Mouse (Mus musculus): ENCODE results near the gene Rpl37. TPM values are rescaled to one million over a fixed set of nuclear protein-coding genes. Genes with fewer than 3 reads are reported as not detected.

The Rpl37 gene
- polyA plus RNA-seq (2015; fragmentation: Nextera tagmentation; extraction: Ambion mirVana), result 520 and 549 TPM in 2 replicates

GRCm38 (mm10) chr15:5116270-5117030 is at the start of gene Rpl37:
TSS of gene Rpl37 (plus strand) at chr15:5116645.
- Histone ChIP-seq H3K9me3 (ENCODE audit: control insufficient read depth) (no peaks in the 10 kb centered on the region), H3K4me2 (replicated peaks; ENCODE audit: low read depth) (peak within 1 kb of the TSS; percentile 70), H3K36me3 (ENCODE audit: control insufficient read depth, insufficient read depth) (peaks cover 36% of the 10 kb centered on the region), H3K27me3 (replicated peaks; ENCODE audit: control insufficient read depth, insufficient read depth, low read length) (no peaks in the 10 kb centered on the region), H3K4me1 (replicated peaks; ENCODE audit: control insufficient read depth, insufficient read depth, low read length) (no peaks in the 10 kb centered on the region), H3K27ac (ENCODE audit: low read depth, low read length) (peak within 1 kb of the TSS; percentile 88), H3K4me3 (ENCODE audit: low read depth, low read length) (peak within 1 kb of the TSS; percentile 92), H3K9ac (ENCODE audit: low read depth, low read length) (peak within 1 kb of the TSS; percentile 92)
- under 1% methylated on average over 55 of the region's 55 CpGs for WGBS
- ATAC-seq, result peak; percentile 98
- TF ChIP-seq CTCF (IDR thresholded peaks at IDR 0.05; ENCODE audit: low read depth), result peak; percentile 89

- no peak for ATAC-seq
- Histone ChIP-seq H3K4me3 (ENCODE audit: low read depth, low read length) (no peak overlapping the region), H3K9ac (ENCODE audit: low read depth, low read length) (no peak overlapping the region), H3K27ac (ENCODE audit: low read depth, low read length) (no peak overlapping the region), H3K4me1 (replicated peaks; ENCODE audit: control insufficient read depth, insufficient read depth, low read length) (no peaks in the 10 kb centered on the region), H3K4me2 (replicated peaks; ENCODE audit: low read depth) (no peak overlapping the region), H3K9me3 (ENCODE audit: control insufficient read depth) (no peaks in the 10 kb centered on the region), H3K27me3 (replicated peaks; ENCODE audit: control insufficient read depth, insufficient read depth, low read length) (no peaks in the 10 kb centered on the region), H3K36me3 (ENCODE audit: control insufficient read depth, insufficient read depth) (no peaks in the 10 kb centered on the region)
- WGBS, result 59% methylated on average over 15 of the region's 15 CpGs
- peak; percentile 83 for TF ChIP-seq CTCF (IDR thresholded peaks at IDR 0.05; ENCODE audit: low read depth)
Observed at GRCm38 (mm10) chr15:5068801-5069518, 47.5 kb upstream of the Rpl37 start.

GRCm38 (mm10) chr15:5081235-5081634 is 35.2 kb upstream of the Rpl37 start:
- Histone ChIP-seq H3K9ac (ENCODE audit: low read depth, low read length) (no peak overlapping the region), H3K4me3 (ENCODE audit: low read depth, low read length) (no peak overlapping the region), H3K27ac (ENCODE audit: low read depth, low read length) (no peak overlapping the region), H3K4me2 (replicated peaks; ENCODE audit: low read depth) (no peak overlapping the region), H3K4me1 (replicated peaks; ENCODE audit: control insufficient read depth, insufficient read depth, low read length) (no peaks in the 10 kb centered on the region), H3K27me3 (replicated peaks; ENCODE audit: control insufficient read depth, insufficient read depth, low read length) (no peaks in the 10 kb centered on the region), H3K9me3 (ENCODE audit: control insufficient read depth) (no peaks in the 10 kb centered on the region), H3K36me3 (ENCODE audit: control insufficient read depth, insufficient read depth) (no peaks in the 10 kb centered on the region)
- no peak for TF ChIP-seq CTCF (IDR thresholded peaks at IDR 0.05; ENCODE audit: low read depth)
- no peak for ATAC-seq
- 78% methylated on average over 1 of the region's 1 CpGs for WGBS

GRCm38 (mm10) chr15:5086162-5086561 is 30.3 kb upstream of the Rpl37 start:
- Histone ChIP-seq H3K9ac (ENCODE audit: low read depth, low read length) (no peak overlapping the region), H3K36me3 (ENCODE audit: control insufficient read depth, insufficient read depth) (no peaks in the 10 kb centered on the region), H3K27me3 (replicated peaks; ENCODE audit: control insufficient read depth, insufficient read depth, low read length) (no peaks in the 10 kb centered on the region), H3K27ac (ENCODE audit: low read depth, low read length) (no peak overlapping the region), H3K4me2 (replicated peaks; ENCODE audit: low read depth) (no peak overlapping the region), H3K4me1 (replicated peaks; ENCODE audit: control insufficient read depth, insufficient read depth, low read length) (no peaks in the 10 kb centered on the region), H3K9me3 (ENCODE audit: control insufficient read depth) (no peaks in the 10 kb centered on the region), H3K4me3 (ENCODE audit: low read depth, low read length) (no peak overlapping the region)
- WGBS, result 13% methylated on average over 2 of the region's 2 CpGs
- peak; percentile 67 for TF ChIP-seq CTCF (IDR thresholded peaks at IDR 0.05; ENCODE audit: low read depth)
- ATAC-seq, result no peak

- Histone ChIP-seq H3K9me3 (ENCODE audit: control insufficient read depth) (no peaks in the 10 kb centered on the region), H3K36me3 (ENCODE audit: control insufficient read depth, insufficient read depth) (no peaks in the 10 kb centered on the region), H3K4me2 (replicated peaks; ENCODE audit: low read depth) (no peak overlapping the region), H3K4me3 (ENCODE audit: low read depth, low read length) (no peak overlapping the region), H3K27ac (ENCODE audit: low read depth, low read length) (no peak overlapping the region), H3K27me3 (replicated peaks; ENCODE audit: control insufficient read depth, insufficient read depth, low read length) (no peaks in the 10 kb centered on the region), H3K4me1 (replicated peaks; ENCODE audit: control insufficient read depth, insufficient read depth, low read length) (no peaks in the 10 kb centered on the region), H3K9ac (ENCODE audit: low read depth, low read length) (no peak overlapping the region)
- TF ChIP-seq CTCF (IDR thresholded peaks at IDR 0.05; ENCODE audit: low read depth), result no peak
- no peak for ATAC-seq
- WGBS, result 72% methylated on average over 7 of the region's 7 CpGs
Observed at GRCm38 (mm10) chr15:5088850-5089608, 27.4 kb upstream of the Rpl37 start.

GRCm38 (mm10) chr15:5090131-5090530 is 26.3 kb upstream of the Rpl37 start:
- Histone ChIP-seq H3K9me3 (ENCODE audit: control insufficient read depth) (no peaks in the 10 kb centered on the region), H3K36me3 (ENCODE audit: control insufficient read depth, insufficient read depth) (no peaks in the 10 kb centered on the region), H3K4me2 (replicated peaks; ENCODE audit: low read depth) (no peak overlapping the region), H3K4me3 (ENCODE audit: low read depth, low read length) (no peak overlapping the region), H3K4me1 (replicated peaks; ENCODE audit: control insufficient read depth, insufficient read depth, low read length) (no peaks in the 10 kb centered on the region), H3K27me3 (replicated peaks; ENCODE audit: control insufficient read depth, insufficient read depth, low read length) (no peaks in the 10 kb centered on the region), H3K27ac (ENCODE audit: low read depth, low read length) (no peak overlapping the region), H3K9ac (ENCODE audit: low read depth, low read length) (no peak overlapping the region)
- TF ChIP-seq CTCF (IDR thresholded peaks at IDR 0.05; ENCODE audit: low read depth), result no peak
- no peak for ATAC-seq
- 85% methylated on average over 10 of the region's 10 CpGs for WGBS

Data from intestine, postnatal 0 days (tissue).